Mouse (Mus musculus) embryo, embryonic 9.5 days (tissue): ENCODE results near the gene Dtl.
"Not testable (repeated sequence)": the region's sequence is repeated elsewhere in the genome, so short reads cannot be mapped to it uniquely, and the experiment has no call there.

Experiments
- DNase-seq: peaks from one replicate; pipeline ENCODE4 v3.0.0-alpha.2; 2017; ENCODE audit errors: extremely low spot score

Gene Dtl

GRCm38 (mm10) chr1:191519329-191520066 lies 55.8 kb downstream of the Dtl start:
- DNase-seq: no peak

- no peak for DNase-seq
These were observed 56.4 kb downstream of the Dtl start for GRCm38 (mm10) chr1:191518911-191519310.

GRCm38 (mm10) chr1:191517969-191518368 lies 57.4 kb downstream of the Dtl start:
- no peak for DNase-seq

GRCm38 (mm10) chr1:191517056-191517455 lies 58.3 kb downstream of the Dtl start:
- DNase-seq: no peak

GRCm38 (mm10) chr1:191516351-191516750 lies 59.0 kb downstream of the Dtl start:
- DNase-seq: not testable (repeated sequence)

GRCm38 (mm10) chr1:191513195-191513594 lies 62.1 kb downstream of the Dtl start:
- DNase-seq: no peak

GRCm38 (mm10) chr1:191512383-191512782 lies 63.0 kb downstream of the Dtl start:
- DNase-seq: no peak

GRCm38 (mm10) chr1:191511503-191511902 lies 63.8 kb downstream of the Dtl start:
- no peak for DNase-seq

GRCm38 (mm10) chr1:191509865-191510264 lies 65.5 kb downstream of the Dtl start:
- DNase-seq: no peak

GRCm38 (mm10) chr1:191509131-191509530 lies 66.2 kb downstream of the Dtl start:
- no peak for DNase-seq

GRCm38 (mm10) chr1:191506791-191507190 lies 68.6 kb downstream of the Dtl start:
- no peak for DNase-seq

- no peak for DNase-seq
These were observed 75.7 kb downstream of the Dtl start for GRCm38 (mm10) chr1:191499666-191500065.

GRCm38 (mm10) chr1:191498271-191498955 lies 76.9 kb downstream of the Dtl start:
- no peak for DNase-seq

GRCm38 (mm10) chr1:191496676-191497075 lies 78.7 kb downstream of the Dtl start:
- no peak for DNase-seq

- DNase-seq: no peak
These were observed 80.3 kb downstream of the Dtl start for GRCm38 (mm10) chr1:191495051-191495467.

- no peak for DNase-seq
These were observed 81.1 kb downstream of the Dtl start for GRCm38 (mm10) chr1:191494303-191494655.

GRCm38 (mm10) chr1:191493476-191494302 lies 81.7 kb downstream of the Dtl start:
- DNase-seq: no peak

- DNase-seq: no peak
These were observed 84.9 kb downstream of the Dtl start for GRCm38 (mm10) chr1:191490446-191490845.
